Mouse (Mus musculus) liver, embryonic 15.5 days (tissue): Measurements from ENCODE around the gene Nfkbil1. TPM values are rescaled to one million over a fixed set of nuclear protein-coding genes. Genes with fewer than 3 reads are reported as not detected.

Source experiments
- ATAC-seq: fragments of 200-750 bp; cut with Nextera tagmentation; 2 replicates; pipeline ENCODE4 v1.8.0; 2017; ENCODE audit warnings: moderate number of reproducible peaks, mild to moderate bottlenecking, moderate library complexity; ENCODE audit not compliant: insufficient read depth
- H3K27ac ChIP-seq: fragments of 300-500 bp; sonication (generic); replicated peaks from 2 replicates; pipeline ENCODE4 v1.5.1; 2015; ENCODE audit warnings: mild to moderate bottlenecking, inconsistent platforms
- H3K27me3 ChIP-seq: fragments of 300-500 bp; sonication (generic); 2 replicates; pipeline ENCODE4 v1.6.1; 2015; ENCODE audit warnings: mild to moderate bottlenecking, inconsistent platforms
- H3K36me3 ChIP-seq: fragments of 300-500 bp; sonication (generic); replicated peaks from 2 replicates; pipeline ENCODE4 v1.6.1; 2015; ENCODE audit warnings: moderate library complexity, mild to moderate bottlenecking, inconsistent platforms
- H3K4me1 ChIP-seq: fragments of 300-500 bp; sonication (generic); replicated peaks from 2 replicates; pipeline ENCODE4 v1.6.1; 2015; ENCODE audit warnings: inconsistent platforms
- H3K4me2 ChIP-seq: fragments of 300-500 bp; sonication (generic); 2 replicates; pipeline ENCODE4 v1.6.1; 2015; ENCODE audit warnings: moderate library complexity, mild to moderate bottlenecking, inconsistent platforms
- H3K4me3 ChIP-seq: fragments of 300-500 bp; sonication (generic); replicated peaks from 2 replicates; pipeline ENCODE4 v1.5.1; 2015; ENCODE audit warnings: mild to moderate bottlenecking, inconsistent platforms
- H3K9ac ChIP-seq: fragments of 300-500 bp; sonication (generic); 2 replicates; pipeline ENCODE4 v1.6.1; 2015; ENCODE audit warnings: moderate library complexity, mild to moderate bottlenecking, inconsistent platforms
- H3K9me3 ChIP-seq: fragments of 300-500 bp; sonication (generic); replicated peaks from 2 replicates; pipeline ENCODE4 v1.6.1; 2016; ENCODE audit warnings: inconsistent platforms
- WGBS: fragments of 180-500 bp; shearing (Covaris S2); methylation state at CpG from one replicate; pipeline ENCODE4 v1.1.7; 2015; ENCODE audit warnings: mixed read lengths; ENCODE audit not compliant: insufficient replicate concordance; 5-methylcytosine and 5-hydroxymethylcytosine counted together
- polyA plus RNA-seq: library from polyadenylated mRNA; unstranded; fragments of >200 nt; fragmentation: Nextera tagmentation; extraction: Ambion mirVana; gene quantifications from 2 replicates; pipeline ENCODE4 v1.2.1, GENCODE M21; 2015

Nfkbil1 gene
- polyA plus RNA-seq, 1 experiment from 2014 or later = 3.2 TPM

DNA sequence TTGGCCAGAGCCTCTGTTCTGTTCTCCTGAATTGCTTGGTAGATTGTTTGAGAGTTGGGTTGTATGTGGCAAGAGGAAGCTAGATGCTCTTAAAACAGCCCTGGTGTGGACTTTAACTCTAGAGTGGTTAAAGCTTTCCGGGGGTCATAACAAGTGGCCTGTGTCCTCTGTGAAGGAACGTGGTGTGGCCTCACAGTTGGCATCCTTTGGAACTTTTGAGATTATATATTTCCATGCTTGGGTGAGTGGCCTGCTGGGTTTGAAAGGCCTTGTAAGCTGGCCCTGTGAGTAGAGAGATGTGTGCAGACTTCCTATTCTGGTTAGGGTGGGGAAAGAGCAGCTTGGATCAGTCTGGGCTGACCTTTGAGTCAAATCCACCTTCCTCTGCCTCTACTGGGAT lies 9.4 kb upstream of the Nfkbil1 start:
- Histone ChIP-seq H3K4me1 (peaks cover 56% of the 10 kb centered on the region), H3K4me3 (peak overlapping the region; percentile 93; the same call in 1 of the 2 replicates), H3K9ac (0 out of 2 replicates have a peak overlapping the region, but pooled peaks have one; percentile 30), H3K36me3 (peaks cover 70% of the 10 kb centered on the region), H3K9me3 (no peaks in the 10 kb centered on the region), H3K27me3 (no peaks in the 10 kb centered on the region), H3K27ac (no peak overlapping the region), H3K4me2 (peak overlapping the region; percentile 84)
- ATAC-seq = no peak
- 82% methylated on average over 2 of the region's 2 CpGs for WGBS

GRCm38 (mm10) chr17:35243086-35243485 lies 7.5 kb upstream of the Nfkbil1 start:
- H3K27ac ChIP-seq = peak overlapping the region; percentile 94
- peaks cover 61% of the 10 kb centered on the region for H3K4me1 ChIP-seq
- peak overlapping the region; percentile 93 for H3K4me3 ChIP-seq
- H3K9me3 ChIP-seq = no peaks in the 10 kb centered on the region
- H3K9ac ChIP-seq = peak overlapping the region; percentile 94
- 5% methylated on average over 16 of the region's 16 CpGs for WGBS
- no peaks in the 10 kb centered on the region for H3K27me3 ChIP-seq
- H3K36me3 ChIP-seq = peaks cover 51% of the 10 kb centered on the region
- ATAC-seq = no peak
- H3K4me2 ChIP-seq = peak overlapping the region; percentile 84

GRCm38 (mm10) chr17:35242015-35242941 lies 6.7 kb upstream of the Nfkbil1 start:
- Histone ChIP-seq H3K4me2 (peak overlapping the region; percentile 84), H3K9me3 (no peaks in the 10 kb centered on the region), H3K4me1 (peaks cover 60% of the 10 kb centered on the region), H3K9ac (peak overlapping the region; percentile 94), H3K4me3 (peak overlapping the region; percentile 93), H3K27me3 (no peaks in the 10 kb centered on the region), H3K27ac (peak overlapping the region; percentile 94), H3K36me3 (peaks cover 43% of the 10 kb centered on the region)
- WGBS = under 1% methylated on average over 55 of the region's 55 CpGs
- ATAC-seq = peak; percentile 49

DNA sequence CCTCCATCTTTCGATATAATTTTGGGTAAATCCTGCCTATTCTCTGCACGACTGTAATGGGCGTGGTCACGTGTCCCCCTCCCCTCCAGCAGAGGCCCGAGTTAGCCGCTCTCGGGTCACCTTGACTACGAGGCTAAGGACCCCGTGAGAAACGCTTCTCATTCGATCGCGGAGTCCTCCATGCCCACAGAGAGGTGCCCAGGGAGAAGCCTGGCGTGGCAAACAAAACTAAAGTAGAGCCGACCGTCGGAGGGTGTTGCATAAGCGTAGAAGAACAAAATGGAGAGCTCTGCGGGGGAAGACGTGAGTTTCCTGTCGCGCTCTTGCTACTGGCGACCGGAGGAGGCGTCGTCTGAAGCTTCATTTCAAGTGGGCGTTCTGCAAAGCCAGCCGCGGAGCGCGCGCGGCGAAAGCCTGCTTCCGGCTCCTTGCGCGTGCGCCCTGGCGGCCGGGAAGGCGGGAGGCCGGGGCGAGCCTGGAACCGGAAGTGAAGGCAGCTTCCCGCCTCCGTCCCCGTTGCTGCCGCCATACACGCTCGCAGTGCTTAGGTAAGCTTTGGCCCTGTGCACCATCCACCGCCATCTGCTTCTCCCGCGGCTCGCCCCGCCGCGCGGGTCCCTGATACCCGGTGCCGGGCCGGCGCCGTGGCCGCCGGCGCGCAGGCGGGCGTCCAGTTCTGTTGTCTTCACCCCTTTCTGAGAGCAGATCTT lies 5.9 kb upstream of the Nfkbil1 start, which contains the start of gene Ddx39b:
Gene Ddx39b (plus strand): TSS at position 442 of the 710 bp plus-strand sequence.
- H3K27ac ChIP-seq = peak within 1 kb of the TSS; percentile 94
- no peaks in the 10 kb centered on the region for H3K27me3 ChIP-seq
- no peaks in the 10 kb centered on the region for H3K9me3 ChIP-seq
- peaks cover 35% of the 10 kb centered on the region for H3K36me3 ChIP-seq
- peak within 1 kb of the TSS; percentile 93 for H3K4me3 ChIP-seq
- H3K4me2 ChIP-seq = peak within 1 kb of the TSS; percentile 84
- peaks cover 57% of the 10 kb centered on the region for H3K4me1 ChIP-seq
- under 1% methylated on average over 69 of the region's 69 CpGs for WGBS
- peak within 1 kb of the TSS; percentile 94 for H3K9ac ChIP-seq
- peak; percentile 84 for ATAC-seq

DNA sequence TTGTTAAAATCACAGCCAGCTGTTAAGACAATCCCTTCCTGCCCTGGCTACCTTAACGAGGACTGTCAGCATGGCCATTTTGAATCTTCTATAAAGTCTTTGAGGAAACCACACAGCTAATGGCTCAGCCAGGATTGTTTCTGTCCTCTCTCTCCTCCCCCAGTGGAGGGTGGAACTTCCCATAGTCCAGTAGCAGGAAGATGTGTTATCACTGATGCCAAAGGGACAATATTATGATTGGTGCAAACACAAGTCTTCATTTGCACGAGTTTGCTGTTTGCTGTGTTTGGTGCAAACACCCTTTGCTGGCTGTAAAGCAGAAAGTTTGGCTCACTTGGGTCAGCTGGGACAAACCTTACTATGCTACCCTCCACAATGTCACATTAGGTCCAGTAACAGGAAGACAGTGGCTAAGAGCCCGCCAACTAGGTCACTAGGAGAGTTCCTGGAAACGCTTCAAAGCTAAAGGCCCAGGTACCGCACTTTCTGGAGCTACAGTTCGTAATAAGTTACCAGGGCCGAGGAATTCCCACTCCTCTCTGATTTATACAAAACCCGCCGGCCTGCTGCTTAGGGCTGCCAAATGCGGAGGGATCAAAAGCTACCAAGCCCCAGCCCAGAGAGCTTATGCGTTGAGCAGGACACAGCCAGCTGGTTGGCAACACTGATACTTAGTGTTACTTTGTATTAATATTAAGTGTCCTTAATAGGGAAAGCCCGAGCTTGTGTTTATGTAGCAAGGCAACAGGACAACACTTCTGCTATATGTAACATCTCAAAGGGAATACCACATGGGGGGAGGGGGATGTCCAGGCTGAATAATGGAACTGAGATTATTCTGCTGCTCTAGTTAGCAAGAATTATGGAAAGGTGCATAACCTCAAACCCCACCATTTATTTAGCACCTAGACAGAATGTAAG lies 5.1 kb upstream of the Nfkbil1 start:
- peaks cover 54% of the 10 kb centered on the region for H3K4me1 ChIP-seq
- peak overlapping the region; percentile 94 for H3K27ac ChIP-seq
- no peak for ATAC-seq
- peaks cover 27% of the 10 kb centered on the region for H3K36me3 ChIP-seq
- no peaks in the 10 kb centered on the region for H3K9me3 ChIP-seq
- H3K9ac ChIP-seq = peak overlapping the region; percentile 58
- WGBS = 35% methylated on average over 12 of the region's 12 CpGs
- no peaks in the 10 kb centered on the region for H3K27me3 ChIP-seq
- H3K4me2 ChIP-seq = peak overlapping the region; percentile 84
- H3K4me3 ChIP-seq = peak overlapping the region; percentile 93

DNA sequence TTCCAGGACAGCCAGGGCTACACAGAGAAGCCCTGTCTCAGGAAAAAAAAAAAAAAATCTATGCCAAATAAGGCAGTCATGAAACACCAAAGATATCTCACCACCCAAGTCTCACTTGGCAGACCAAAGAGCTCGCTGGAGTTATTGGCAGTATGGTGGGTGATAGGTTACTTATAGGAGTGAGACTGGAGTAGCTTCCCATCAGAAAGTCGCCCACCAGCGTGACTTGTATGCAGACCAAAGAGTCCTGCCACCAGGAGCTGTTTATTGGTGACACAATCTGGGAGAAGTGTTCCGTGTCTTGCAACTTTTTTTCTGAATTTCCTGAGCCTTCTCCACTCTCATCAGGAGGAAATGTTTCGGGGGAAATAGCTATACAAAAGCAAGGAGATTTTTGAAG lies 4.1 kb upstream of the Nfkbil1 start:
- Histone ChIP-seq H3K36me3 (peaks cover 17% of the 10 kb centered on the region), H3K9me3 (no peaks in the 10 kb centered on the region), H3K4me3 (no peak overlapping the region), H3K4me2 (no peak overlapping the region), H3K27me3 (no peaks in the 10 kb centered on the region), H3K9ac (no peak overlapping the region), H3K27ac (no peak overlapping the region), H3K4me1 (peaks cover 49% of the 10 kb centered on the region)
- 57% methylated on average over 5 of the region's 5 CpGs for WGBS
- no peak for ATAC-seq

GRCm38 (mm10) chr17:35237504-35237903 lies 1.9 kb upstream of the Nfkbil1 start:
- no peak overlapping the region for H3K4me2 ChIP-seq
- H3K9me3 ChIP-seq = no peaks in the 10 kb centered on the region
- H3K4me3 ChIP-seq = no peak overlapping the region
- H3K27me3 ChIP-seq = no peaks in the 10 kb centered on the region
- 77% methylated on average over 12 of the region's 12 CpGs for WGBS
- H3K4me1 ChIP-seq = peaks cover 51% of the 10 kb centered on the region
- H3K27ac ChIP-seq = no peak overlapping the region
- H3K9ac ChIP-seq = no peak overlapping the region
- no peak for ATAC-seq
- peaks cover 13% of the 10 kb centered on the region; the same call in 1 of the 2 replicates for H3K36me3 ChIP-seq

GRCm38 (mm10) chr17:35236996-35237395 lies 1.4 kb upstream of the Nfkbil1 start:
- Histone ChIP-seq H3K27me3 (no peaks in the 10 kb centered on the region), H3K9ac (no peak overlapping the region), H3K9me3 (no peaks in the 10 kb centered on the region), H3K4me3 (no peak overlapping the region), H3K4me1 (peaks cover 56% of the 10 kb centered on the region), H3K4me2 (peak overlapping the region; percentile 95; the same call in 1 of the 2 replicates), H3K36me3 (peaks cover 13% of the 10 kb centered on the region; the same call in 1 of the 2 replicates), H3K27ac (no peak overlapping the region)
- 81% methylated on average over 9 of the region's 9 CpGs for WGBS
- ATAC-seq = no peak

DNA sequence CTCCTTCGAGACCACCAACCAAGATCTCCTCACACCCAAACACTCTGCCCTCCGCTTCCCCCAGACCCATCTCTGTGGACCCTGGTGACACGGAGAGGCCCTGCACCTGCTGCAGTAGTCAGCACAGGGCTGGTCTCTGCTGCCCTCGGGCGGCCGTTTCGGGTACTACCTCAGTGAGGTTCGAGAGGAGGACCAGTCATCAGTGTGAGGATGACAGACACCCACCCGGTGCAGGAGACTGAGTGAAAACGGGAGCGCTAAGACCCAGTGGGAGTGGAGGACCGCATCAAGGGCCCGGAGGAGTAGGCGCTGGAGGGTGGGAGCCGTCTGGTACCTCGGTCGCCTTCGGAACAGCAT lies 776 bp upstream of the Nfkbil1 start:
- Histone ChIP-seq H3K4me3 (peak overlapping the region; percentile 69), H3K4me2 (peak overlapping the region; percentile 95), H3K4me1 (peaks cover 62% of the 10 kb centered on the region), H3K27ac (peak overlapping the region; percentile 93), H3K27me3 (no peaks in the 10 kb centered on the region), H3K9ac (peak overlapping the region; percentile 78), H3K36me3 (peaks cover 14% of the 10 kb centered on the region), H3K9me3 (no peaks in the 10 kb centered on the region)
- peak; percentile 61 for ATAC-seq
- whole genome bisulfite sequencing = under 1% methylated on average over 18 of the region's 18 CpGs

- Histone ChIP-seq H3K36me3 (peaks cover 26% of the 10 kb centered on the region), H3K4me1 (peaks cover 57% of the 10 kb centered on the region), H3K27ac (peak overlapping the region; percentile 93), H3K4me3 (peak overlapping the region; percentile 69), H3K27me3 (no peaks in the 10 kb centered on the region), H3K9me3 (no peaks in the 10 kb centered on the region), H3K9ac (peak overlapping the region; percentile 78), H3K4me2 (peak overlapping the region; percentile 95)
- 1% methylated on average over 31 of the region's 31 CpGs for whole genome bisulfite sequencing
- ATAC-seq = 0 out of 2 replicates have a peak, but pooled peaks have one; percentile 2
Observed at GRCm38 (mm10) chr17:35234903-35235302, 689 bp downstream of the Nfkbil1 start.
